Mouse (Mus musculus): ENCODE measurements around the gene Grik3.

- no peak for TF ChIP-seq POLR2A (IDR thresholded peaks at IDR 0.05; ENCODE audit: insufficient read length, low read depth)
- no peak for TF ChIP-seq E2F4 (IDR thresholded peaks at IDR 0.05; ENCODE audit: insufficient read depth)
- no peak for TF ChIP-seq MAX (IDR thresholded peaks at IDR 0.05; ENCODE audit: low read depth)
- no peak for TF ChIP-seq POLR2AphosphoS2 (IDR thresholded peaks at IDR 0.05; ENCODE audit: insufficient read length, low read depth)
- no peak for TF ChIP-seq TCF12 (IDR thresholded peaks at IDR 0.05; ENCODE audit: insufficient read depth, poor library complexity, severe bottlenecking)
- no peak for TF ChIP-seq MYOG (IDR thresholded peaks at IDR 0.05; ENCODE audit: control insufficient read depth in 1 of 3, insufficient read depth in 1 of 3, insufficient read length in 2 of 3, low read depth in 2 of 3)
- TF ChIP-seq USF1 (IDR thresholded peaks at IDR 0.05; ENCODE audit: low read depth) = no peak
- TF ChIP-seq CEBPB (IDR thresholded peaks at IDR 0.05; ENCODE audit: insufficient read depth, poor library complexity, severe bottlenecking) = no peak
- no peak for TF ChIP-seq REST (IDR thresholded peaks at IDR 0.05; ENCODE audit: insufficient read depth, insufficient read length)
These were observed 114.0 kb downstream of the Grik3 start for GRCm38 (mm10) chr4:125604494-125604893.
